Mouse (Mus musculus) cortical plate, adult 2 months (tissue): Measurements from ENCODE around the gene Dner.

Source experiments
- CTCF ChIP-seq: fragments of 200-500 bp; IDR thresholded peaks from 2 replicates; pipeline ENCODE4 v1.5.1; 2011; ENCODE audit warnings: mild to moderate bottlenecking, control low read depth, low read length; ENCODE audit not compliant: insufficient read depth; ENCODE audit errors: extremely low read depth
- POLR2A ChIP-seq: fragments of 200-500 bp; IDR thresholded peaks from 2 replicates; pipeline ENCODE4 v1.6.1; 2011; ENCODE audit warnings: mild to moderate bottlenecking, low read length, control low read depth; ENCODE audit not compliant: insufficient read depth; ENCODE audit errors: extremely low read depth

GRCm38 (mm10) chr1:84742156-84742555 lies 46.1 kb upstream of the Dner start:
- TF ChIP-seq CTCF (no peak), POLR2A (no peak)
